Mouse (Mus musculus): ENCODE measurements around the gene Gm29106.
"Not testable (repeated sequence)": the region's sequence is repeated elsewhere in the genome, so short reads cannot be mapped to it uniquely, and the experiment has no call there.

The Gm29106 gene

GRCm38 (mm10) chr1:118176242-118176641 is at the start of gene Gm29106:
Gene Gm29106 (plus strand): TSS chr1:118176542.
- DNase-seq = not testable (repeated sequence)

GRCm38 (mm10) chr1:118228540-118228939 is 52.2 kb downstream of the Gm29106 start:
- no peak for DNase-seq

- DNase-seq = no peak
Measured at GRCm38 (mm10) chr1:118236032-118236431, 59.7 kb downstream of the Gm29106 start.

All from thymus, postnatal 25 days (tissue).